Mouse (Mus musculus) ES-E14 (cell line): ENCODE data around the gene Mfap3. TPM values are rescaled to one million over a fixed set of nuclear protein-coding genes. Genes with fewer than 3 reads are reported as not detected.

Experiments used
- DNase-seq: peaks from one replicate; pipeline ENCODE4 v3.0.0-alpha.2; 2013; ENCODE audit warnings: low read depth, low spot score
- H3K27ac ChIP-seq: 2 replicates; pipeline ENCODE4 v1.5.1; 2012; ENCODE audit warnings: low read depth, mild to moderate bottlenecking, low read length, moderate library complexity, mixed read lengths; ENCODE audit not compliant: poor library complexity, insufficient read depth, severe bottlenecking
- H3K36me3 ChIP-seq: 2 replicates; pipeline ENCODE4 v1.6.1; 2012; ENCODE audit warnings: mild to moderate bottlenecking, low read length, moderate library complexity, mixed read lengths; ENCODE audit not compliant: control insufficient read depth, poor library complexity, insufficient read depth, severe bottlenecking
- H3K4me1 ChIP-seq, 2 experiments: fragments of 150-350 bp in 1 of 2; sonication (generic) in 1 of 2; 2 replicates each; pipeline ENCODE4 v1.6.1; 2012; ENCODE audit warnings: low read length in 2 of 2, mild to moderate bottlenecking in 1 of 2, mixed read lengths in 1 of 2; ENCODE audit not compliant: control insufficient read depth in 2 of 2, insufficient read depth in 2 of 2, poor library complexity in 1 of 2
- H3K4me3 ChIP-seq, 2 experiments: fragments of 150-350 bp in 1 of 2; sonication (generic) in 1 of 2; 2 replicates each; pipeline ENCODE4 v1.5.1; 2012; ENCODE audit warnings: low read length in 2 of 2, low read depth in 1 of 2, mild to moderate bottlenecking in 1 of 2, mixed read lengths in 1 of 2; ENCODE audit not compliant: insufficient read depth in 1 of 2, poor library complexity in 1 of 2, severe bottlenecking in 1 of 2
- H3K9ac ChIP-seq: 2 replicates; pipeline ENCODE4 v1.6.1; 2012; ENCODE audit warnings: low read depth, mild to moderate bottlenecking, low read length, mixed read lengths; ENCODE audit not compliant: poor library complexity, insufficient read depth, severe bottlenecking
- H3K9me3 ChIP-seq: fragments of 150-350 bp; sonication (generic); 2 replicates; pipeline ENCODE4 v1.6.1; 2012; ENCODE audit warnings: low read depth, mild to moderate bottlenecking, low read length; ENCODE audit not compliant: control insufficient read depth, insufficient read depth
- CHD2 ChIP-seq: IDR thresholded peaks from 2 replicates; pipeline ENCODE4 v1.6.1; 2014; ENCODE audit warnings: mild to moderate bottlenecking, low read depth, low read length, inconsistent platforms
- HCFC1 ChIP-seq: IDR thresholded peaks from 2 replicates; pipeline ENCODE4 v1.6.1; 2012; ENCODE audit warnings: low read length, inconsistent platforms, borderline replicate concordance; ENCODE audit not compliant: insufficient read depth
- MAFK ChIP-seq: IDR thresholded peaks from 2 replicates; pipeline ENCODE4 v1.6.1; 2014; ENCODE audit warnings: mild to moderate bottlenecking, low read depth, low read length, inconsistent platforms; ENCODE audit not compliant: insufficient read depth
- ZC3H11A ChIP-seq: IDR thresholded peaks from 2 replicates; pipeline ENCODE4 v1.6.1; 2012; ENCODE audit warnings: low read depth, mild to moderate bottlenecking, inconsistent platforms, low read length, borderline replicate concordance
- ZNF384 ChIP-seq: IDR thresholded peaks from 2 replicates; pipeline ENCODE4 v1.6.1; 2012; ENCODE audit warnings: low read depth, low read length, inconsistent platforms
- in situ Hi-C, 2 experiments: fragments of 600-800 bp; cut with MboI; formaldehyde crosslinking; loops; one replicate each; pipeline ENCODE4 v1.15.1; 2025; ENCODE audit warnings: low sequenced_read_pairs in 2 of 2, inconsistent platforms in 1 of 2; ENCODE audit not compliant: unreplicated experiment in 2 of 2
- total RNA-seq: library from RNA; depleted of rRNA; stranded (reverse); fragments of 300-350 nt; gene quantifications from 2 replicates; pipeline ENCODE4 v1.2.3, GENCODE M21; 2012

The Mfap3 gene
- total RNA-seq, 1 experiment = 36.2 TPM

- H3K9ac ChIP-seq = no peak overlapping the region
- no peak overlapping the region for H3K4me3 ChIP-seq
- no peak for DNase-seq
- no peak overlapping the region for H3K27ac ChIP-seq
- in situ Hi-C loops = loop anchor here in 1 of 2 experiments (10.0 kb wide), 1 partner anchor 235 kb away; no protein-coding TSS in a partner anchor
- H3K4me1 ChIP-seq = no peaks in the 10 kb centered on the region
- no peaks in the 10 kb centered on the region for H3K36me3 ChIP-seq
- TF ChIP-seq CHD2 = no peak
- TF ChIP-seq ZC3H11A = no peak
- no peak for TF ChIP-seq HCFC1
- no peak for TF ChIP-seq MAFK
- TF ChIP-seq ZNF384 = no peak
- H3K9me3 ChIP-seq = no peaks in the 10 kb centered on the region
Observed at GRCm38 (mm10) chr11:57539841-57540418, 21.5 kb downstream of the Mfap3 start.

- Histone ChIP-seq H3K4me3 (no peak overlapping the region), H3K36me3 (no peaks in the 10 kb centered on the region), H3K27ac (no peak overlapping the region), H3K9ac (no peak overlapping the region), H3K9me3 (no peaks in the 10 kb centered on the region), H3K4me1 (no peaks in the 10 kb centered on the region)
- no peak for TF ChIP-seq MAFK
- no peak for TF ChIP-seq ZNF384
- no peak for TF ChIP-seq CHD2
- TF ChIP-seq HCFC1 = no peak
- TF ChIP-seq ZC3H11A = no peak
- no peak for DNase-seq
- in situ Hi-C loops = loop anchor here in 1 of 2 experiments (10.0 kb wide), 1 partner anchor 234 kb away; no protein-coding TSS in a partner anchor
Observed at GRCm38 (mm10) chr11:57540681-57541080, 22.2 kb downstream of the Mfap3 start.

- Histone ChIP-seq H3K4me3 (no peak overlapping the region), H3K36me3 (no peaks in the 10 kb centered on the region), H3K4me1 (no peaks in the 10 kb centered on the region), H3K9ac (no peak overlapping the region), H3K9me3 (peaks cover 5% of the 10 kb centered on the region), H3K27ac (no peak overlapping the region)
- peak; percentile 51 for DNase-seq
- TF ChIP-seq CHD2 (no peak), ZC3H11A (peak; percentile 77; the same call in 1 of the 2 replicates), HCFC1 (no peak)
- in situ Hi-C loops = loop anchor here in 1 of 2 experiments (10.0 kb wide), 1 partner anchor 226 kb away; no protein-coding TSS in a partner anchor
Observed at GRCm38 (mm10) chr11:57548618-57549550, 30.4 kb downstream of the Mfap3 start.

- H3K4me3 ChIP-seq = no peak overlapping the region
- no peaks in the 10 kb centered on the region for H3K4me1 ChIP-seq
- DNase-seq = no peak
Observed at GRCm38 (mm10) chr11:57550230-57550629, 31.8 kb downstream of the Mfap3 start.

More at GRCm38 (mm10) chr11:57550230-57550629, 31.8 kb downstream of the Mfap3 start:
- H3K36me3 ChIP-seq = no peaks in the 10 kb centered on the region
- in situ Hi-C loops = no loop called here
- no peak overlapping the region for H3K9ac ChIP-seq
- no peak for TF ChIP-seq ZC3H11A
- TF ChIP-seq ZNF384 = no peak
- TF ChIP-seq HCFC1 = no peak
- TF ChIP-seq MAFK = no peak
- no peak for TF ChIP-seq CHD2
- no peak overlapping the region for H3K27ac ChIP-seq
- peaks cover 5% of the 10 kb centered on the region for H3K9me3 ChIP-seq
